Mouse (Mus musculus): ENCODE measurements at regions not wholly inside any gene's neighbourhood (a gene's known extent, or its start where the extent isn't known, plus 50 kb on each side); places are given as distances from the start of the nearest gene placed in this dataset.

DNA sequence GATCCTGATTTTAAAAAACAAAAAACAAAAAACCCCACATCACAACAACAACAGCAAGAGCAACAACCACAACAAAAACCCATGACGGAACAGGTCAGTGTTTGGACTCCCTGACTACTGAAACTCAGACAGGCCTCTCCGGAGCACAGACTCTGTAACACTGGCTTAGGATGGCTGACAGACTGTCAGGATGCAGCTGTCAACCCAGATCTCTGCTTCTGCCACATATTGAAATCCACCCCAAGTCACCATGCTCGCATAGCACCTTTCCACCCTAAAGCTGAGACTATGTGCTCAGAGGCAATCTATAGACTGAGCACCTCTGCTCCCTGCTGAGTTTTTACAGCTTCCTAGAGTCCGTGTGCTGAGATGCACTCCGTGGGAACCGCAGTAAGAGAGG, 57.0 kb upstream of the Nmu start:
- H3K36me3 ChIP-seq (ENCODE audit: control insufficient read depth, insufficient read depth, low read length), result no peaks in the 10 kb centered on the region
- H3K9me3 ChIP-seq (ENCODE audit: control insufficient read depth, low read length), result no peaks in the 10 kb centered on the region
- WGBS, result 70% methylated on average over 6 of the region's 6 CpGs
- H3K27me3 ChIP-seq (ENCODE audit: control insufficient read depth, insufficient read depth, low read length), result no peaks in the 10 kb centered on the region
- no peak for TF ChIP-seq POLR2A (IDR thresholded peaks at IDR 0.05; ENCODE audit: borderline replicate concordance, extremely low read depth, insufficient read depth, insufficient read length)
- DNase-seq (ENCODE audit: low spot score) (no peak), ATAC-seq (ENCODE audit: low FRiP score, low read depth) (no peak)
- no peak overlapping the region for H3K27ac ChIP-seq (replicated peaks; ENCODE audit: low read depth, low read length)
- no peak overlapping the region for H3K4me2 ChIP-seq (replicated peaks; ENCODE audit: low read depth, low read length, severe bottlenecking)
- no peak overlapping the region for H3K4me3 ChIP-seq (replicated peaks; ENCODE audit: low read length)
- H3K9ac ChIP-seq (ENCODE audit: low read depth, low read length, severe bottlenecking), result no peak overlapping the region
- no peaks in the 10 kb centered on the region for H3K4me1 ChIP-seq (ENCODE audit: control insufficient read depth, insufficient read depth, low read length)

DNA sequence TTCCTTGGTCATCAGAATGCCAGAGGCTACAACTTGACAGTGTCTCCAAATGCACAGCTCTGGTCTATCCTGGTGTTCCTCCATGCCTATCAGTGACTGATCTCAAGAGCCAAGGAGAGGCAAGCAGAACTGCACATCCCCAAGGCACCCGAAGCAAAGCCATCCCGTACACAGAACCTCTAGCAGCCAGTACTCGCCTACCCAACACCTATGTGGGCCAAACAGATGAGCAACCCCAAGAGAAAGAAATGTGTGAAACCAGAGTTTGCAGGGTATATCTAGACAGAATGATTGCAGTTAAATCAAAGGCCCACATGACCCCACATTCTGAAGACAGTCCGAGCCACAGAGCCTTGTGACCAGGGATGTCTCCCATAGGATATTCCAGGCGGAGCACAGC, 60.0 kb upstream of the Nmu start:
- Histone ChIP-seq H3K4me2 (replicated peaks; ENCODE audit: low read depth, low read length, severe bottlenecking) (no peak overlapping the region), H3K4me1 (ENCODE audit: control insufficient read depth, insufficient read depth, low read length) (no peaks in the 10 kb centered on the region), H3K9me3 (ENCODE audit: control insufficient read depth, low read length) (no peaks in the 10 kb centered on the region), H3K4me3 (replicated peaks; ENCODE audit: low read length) (no peak overlapping the region), H3K36me3 (ENCODE audit: control insufficient read depth, insufficient read depth, low read length) (no peaks in the 10 kb centered on the region), H3K9ac (ENCODE audit: low read depth, low read length, severe bottlenecking) (no peak overlapping the region), H3K27ac (replicated peaks; ENCODE audit: low read depth, low read length) (no peak overlapping the region), H3K27me3 (ENCODE audit: control insufficient read depth, insufficient read depth, low read length) (no peaks in the 10 kb centered on the region)
- DNase-seq (ENCODE audit: low spot score) (no peak), ATAC-seq (ENCODE audit: low FRiP score, low read depth) (no peak)
- no peak for TF ChIP-seq POLR2A (IDR thresholded peaks at IDR 0.05; ENCODE audit: borderline replicate concordance, extremely low read depth, insufficient read depth, insufficient read length)
- WGBS, result 89% methylated on average over 5 of the region's 5 CpGs

DNA sequence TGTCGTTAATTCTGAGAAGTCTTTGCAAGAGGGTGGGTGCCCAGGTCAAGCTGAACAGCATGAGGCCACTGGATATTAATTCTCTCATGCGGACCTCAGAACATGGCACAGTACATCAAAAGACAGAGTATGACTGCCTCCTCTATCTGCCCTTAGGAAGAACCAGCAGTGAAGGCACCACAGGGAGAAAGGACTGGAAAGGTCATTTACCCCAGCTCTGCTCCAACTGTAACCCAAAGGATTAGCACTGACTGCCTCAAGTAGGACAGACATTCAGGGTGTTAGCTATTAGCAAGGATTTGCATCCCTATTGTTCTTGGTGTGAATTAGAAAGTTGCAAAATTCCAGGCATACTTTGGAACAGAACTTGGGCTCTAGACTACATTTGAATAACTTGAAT, 58.2 kb upstream of the Gm7271 start:
- ATAC-seq (ENCODE audit: low FRiP score, low read depth) (no peak), DNase-seq (ENCODE audit: low spot score) (no peak)
- Histone ChIP-seq H3K27me3 (ENCODE audit: control insufficient read depth, insufficient read depth, low read length) (no peaks in the 10 kb centered on the region), H3K4me3 (replicated peaks; ENCODE audit: low read length) (no peak overlapping the region), H3K4me1 (ENCODE audit: control insufficient read depth, insufficient read depth, low read length) (no peaks in the 10 kb centered on the region), H3K9ac (ENCODE audit: low read depth, low read length, severe bottlenecking) (no peak overlapping the region), H3K9me3 (ENCODE audit: control insufficient read depth, low read length) (no peaks in the 10 kb centered on the region), H3K36me3 (ENCODE audit: control insufficient read depth, insufficient read depth, low read length) (no peaks in the 10 kb centered on the region), H3K4me2 (replicated peaks; ENCODE audit: low read depth, low read length, severe bottlenecking) (no peak overlapping the region), H3K27ac (replicated peaks; ENCODE audit: low read depth, low read length) (no peak overlapping the region)
- TF ChIP-seq POLR2A (IDR thresholded peaks at IDR 0.05; ENCODE audit: borderline replicate concordance, extremely low read depth, insufficient read depth, insufficient read length), result no peak
- WGBS, result 74% methylated on average over 2 of the region's 2 CpGs

DNA sequence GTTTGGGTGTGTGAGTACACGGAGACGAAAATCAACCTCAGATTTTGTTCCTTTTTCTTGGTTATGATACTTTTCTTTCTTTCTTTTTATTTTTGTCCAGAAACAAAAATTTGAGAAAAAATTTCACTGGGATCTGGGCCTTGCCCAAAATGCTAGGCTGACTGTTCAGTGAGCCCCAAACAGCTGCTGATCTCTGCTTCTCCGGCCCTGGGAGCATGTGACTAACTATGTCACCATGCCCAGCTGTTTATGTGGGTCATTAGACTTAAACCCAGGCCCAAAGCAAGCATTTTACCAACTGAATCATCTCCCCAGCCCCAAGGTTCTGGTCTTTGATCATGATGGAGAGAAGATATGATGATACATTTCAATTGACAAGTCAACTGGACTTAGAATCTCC, 56.3 kb upstream of the Gm7271 start:
- no peak for TF ChIP-seq POLR2A (IDR thresholded peaks at IDR 0.05; ENCODE audit: borderline replicate concordance, extremely low read depth, insufficient read depth, insufficient read length)
- Histone ChIP-seq H3K9ac (ENCODE audit: low read depth, low read length, severe bottlenecking) (no peak overlapping the region), H3K4me2 (replicated peaks; ENCODE audit: low read depth, low read length, severe bottlenecking) (no peak overlapping the region), H3K27ac (replicated peaks; ENCODE audit: low read depth, low read length) (no peak overlapping the region), H3K4me3 (replicated peaks; ENCODE audit: low read length) (no peak overlapping the region), H3K27me3 (ENCODE audit: control insufficient read depth, insufficient read depth, low read length) (no peaks in the 10 kb centered on the region), H3K4me1 (ENCODE audit: control insufficient read depth, insufficient read depth, low read length) (no peaks in the 10 kb centered on the region), H3K9me3 (ENCODE audit: control insufficient read depth, low read length) (no peaks in the 10 kb centered on the region), H3K36me3 (ENCODE audit: control insufficient read depth, insufficient read depth, low read length) (no peaks in the 10 kb centered on the region)
- DNase-seq (ENCODE audit: low spot score), result no peak
- no peak for ATAC-seq (ENCODE audit: low FRiP score, low read depth)
- WGBS, result 87% methylated on average over 3 of the region's 3 CpGs

DNA sequence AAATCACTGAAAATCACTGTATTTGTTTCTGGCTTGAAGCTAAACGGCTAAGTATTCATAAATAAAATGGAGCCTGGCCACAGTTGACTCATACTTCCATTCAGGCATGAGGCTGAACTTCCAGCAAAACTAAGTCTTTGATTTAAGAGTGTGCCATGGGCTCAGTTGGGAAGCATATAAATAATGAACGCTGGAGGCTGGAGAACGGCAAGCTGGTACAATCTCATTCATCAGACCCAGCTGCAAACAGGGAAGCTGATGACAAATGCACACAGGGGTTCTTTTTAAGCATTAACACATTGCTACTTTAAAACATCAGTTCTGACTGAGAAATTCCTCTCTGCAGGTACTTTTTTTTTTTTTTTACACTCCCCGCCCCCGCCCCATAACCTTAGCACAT, 54.4 kb upstream of the Gm7271 start:
- H3K27me3 ChIP-seq (ENCODE audit: control insufficient read depth, insufficient read depth, low read length), result no peaks in the 10 kb centered on the region
- H3K27ac ChIP-seq (replicated peaks; ENCODE audit: low read depth, low read length), result no peak overlapping the region
- ATAC-seq (ENCODE audit: low FRiP score, low read depth), result no peak
- H3K9me3 ChIP-seq (ENCODE audit: control insufficient read depth, low read length), result no peaks in the 10 kb centered on the region
- no peak overlapping the region for H3K4me3 ChIP-seq (replicated peaks; ENCODE audit: low read length)
- no peaks in the 10 kb centered on the region for H3K36me3 ChIP-seq (ENCODE audit: control insufficient read depth, insufficient read depth, low read length)
- WGBS, result 29% methylated on average over 5 of the region's 5 CpGs
- no peak overlapping the region for H3K4me2 ChIP-seq (replicated peaks; ENCODE audit: low read depth, low read length, severe bottlenecking)
- H3K9ac ChIP-seq (ENCODE audit: low read depth, low read length, severe bottlenecking), result no peak overlapping the region
- no peak for TF ChIP-seq POLR2A (IDR thresholded peaks at IDR 0.05; ENCODE audit: borderline replicate concordance, extremely low read depth, insufficient read depth, insufficient read length)
- no peaks in the 10 kb centered on the region for H3K4me1 ChIP-seq (ENCODE audit: control insufficient read depth, insufficient read depth, low read length)
- no peak for DNase-seq (ENCODE audit: low spot score)

DNA sequence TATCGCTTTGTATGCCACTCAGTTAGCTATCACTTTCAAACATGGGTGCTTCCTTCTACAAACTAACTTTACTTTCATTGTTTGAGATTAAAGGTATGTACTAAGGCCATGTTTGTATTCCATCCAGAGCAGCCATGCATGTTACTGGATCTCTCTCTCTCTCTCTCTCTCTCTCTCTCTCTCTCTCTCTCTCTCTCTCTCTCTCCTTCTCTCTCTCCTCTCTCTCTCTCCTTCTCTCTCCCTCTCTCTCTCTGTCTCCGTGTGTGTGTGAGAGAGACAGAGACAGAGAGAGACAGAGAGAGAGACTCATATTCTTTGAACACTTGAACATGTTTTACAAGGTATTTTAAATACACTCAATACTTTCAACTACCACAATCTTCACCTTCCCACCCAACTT, 50.2 kb upstream of the Gm7271 start:
- 87% methylated on average over 2 of the region's 2 CpGs for WGBS
- ATAC-seq (ENCODE audit: low FRiP score, low read depth) (no peak), DNase-seq (ENCODE audit: low spot score) (no peak)
- Histone ChIP-seq H3K27ac (replicated peaks; ENCODE audit: low read depth, low read length) (no peak overlapping the region), H3K36me3 (ENCODE audit: control insufficient read depth, insufficient read depth, low read length) (no peaks in the 10 kb centered on the region), H3K9ac (ENCODE audit: low read depth, low read length, severe bottlenecking) (no peak overlapping the region), H3K4me1 (ENCODE audit: control insufficient read depth, insufficient read depth, low read length) (no peaks in the 10 kb centered on the region), H3K4me3 (replicated peaks; ENCODE audit: low read length) (no peak overlapping the region), H3K4me2 (replicated peaks; ENCODE audit: low read depth, low read length, severe bottlenecking) (no peak overlapping the region), H3K27me3 (ENCODE audit: control insufficient read depth, insufficient read depth, low read length) (no peaks in the 10 kb centered on the region), H3K9me3 (ENCODE audit: control insufficient read depth, low read length) (no peaks in the 10 kb centered on the region)
- no peak for TF ChIP-seq POLR2A (IDR thresholded peaks at IDR 0.05; ENCODE audit: borderline replicate concordance, extremely low read depth, insufficient read depth, insufficient read length)

All from limb, embryonic 14.5 days (tissue).